Mouse (Mus musculus): Measurements from ENCODE around the gene Dpp7. TPM values are rescaled to one million over a fixed set of nuclear protein-coding genes. Genes with fewer than 3 reads are reported as not detected.
A peak's percentile ranks its signal among the peaks of the same experiment; 100 is the strongest.

The Dpp7 gene
- 9.0 and 13.2 TPM in 2 replicates for total RNA-seq (2014; rRNA removed; ENCODE audit: low replicate concordance)
- polyA plus RNA-seq (2015; fragmentation: Nextera tagmentation; extraction: Ambion mirVana), result 4.3 and 4.6 TPM in 2 replicates

- peak within 1 kb of the TSS; percentile 72 for H3K4me2 ChIP-seq (ENCODE audit: low read depth, low read length)
- TF ChIP-seq EP300 (IDR thresholded peaks at IDR 0.05; ENCODE audit: low read depth) (no peak), CTCF (IDR thresholded peaks at IDR 0.05; ENCODE audit: low read depth) (no peak)
- DNase-seq (ENCODE audit: low spot score) (peak; percentile 62), ATAC-seq (ENCODE audit: insufficient read depth, low read depth) (peak; percentile 53)
- H3K4me1 ChIP-seq (ENCODE audit: control insufficient read depth, insufficient read depth), result peaks cover 12% of the 10 kb centered on the region; the same call in 1 of the 2 replicates
- H3K27ac ChIP-seq (ENCODE audit: low read depth), result no peak within 1 kb of the TSS
- peak within 1 kb of the TSS; percentile 36 for H3K9ac ChIP-seq (replicated peaks; ENCODE audit: low read depth, low read length)
- H3K27me3 ChIP-seq (ENCODE audit: control insufficient read depth, insufficient read depth, low read length), result no peaks in the 10 kb centered on the region
- WGBS, result 7% methylated on average over 13 of the region's 13 CpGs
- H3K36me3 ChIP-seq (replicated peaks; ENCODE audit: control insufficient read depth, insufficient read depth, low read length), result peaks cover 19% of the 10 kb centered on the region
- H3K4me3 ChIP-seq (ENCODE audit: low read depth, low read length), result peak within 1 kb of the TSS; percentile 40
- H3K9me3 ChIP-seq (replicated peaks; ENCODE audit: control insufficient read depth, low read length), result no peaks in the 10 kb centered on the region
Measured at GRCm38 (mm10) chr2:25356208-25357079, at the start of gene Dpp7. TSS of gene Dpp7 (minus strand) at chr2:25356359.

GRCm38 (mm10) chr2:25403994-25404393 lies 47.8 kb upstream of the Dpp7 start:
- H3K27me3 ChIP-seq (ENCODE audit: control insufficient read depth, insufficient read depth, low read length), result peaks cover 58% of the 10 kb centered on the region
- H3K36me3 ChIP-seq (replicated peaks; ENCODE audit: control insufficient read depth, insufficient read depth, low read length), result no peaks in the 10 kb centered on the region
- no peak for ATAC-seq (ENCODE audit: insufficient read depth, low read depth)
- TF ChIP-seq EP300 (IDR thresholded peaks at IDR 0.05; ENCODE audit: low read depth) (no peak), CTCF (IDR thresholded peaks at IDR 0.05; ENCODE audit: low read depth) (no peak)
- H3K4me1 ChIP-seq (ENCODE audit: control insufficient read depth, insufficient read depth), result no peaks in the 10 kb centered on the region
- H3K27ac ChIP-seq (ENCODE audit: low read depth), result no peak overlapping the region
- H3K4me2 ChIP-seq (ENCODE audit: low read depth, low read length), result peak overlapping the region; percentile 65; the same call in 1 of the 2 replicates
- DNase-seq (ENCODE audit: low spot score), result no peak
- no peaks in the 10 kb centered on the region for H3K9me3 ChIP-seq (replicated peaks; ENCODE audit: control insufficient read depth, low read length)
- WGBS, result 75% methylated on average over 4 of the region's 4 CpGs
- no peak overlapping the region for H3K9ac ChIP-seq (replicated peaks; ENCODE audit: low read depth, low read length)
- no peak overlapping the region for H3K4me3 ChIP-seq (ENCODE audit: low read depth, low read length)

GRCm38 (mm10) chr2:25402972-25403601 lies 46.9 kb upstream of the Dpp7 start:
- Histone ChIP-seq H3K27ac (ENCODE audit: low read depth) (no peak overlapping the region), H3K9me3 (replicated peaks; ENCODE audit: control insufficient read depth, low read length) (no peaks in the 10 kb centered on the region), H3K36me3 (replicated peaks; ENCODE audit: control insufficient read depth, insufficient read depth, low read length) (no peaks in the 10 kb centered on the region), H3K27me3 (ENCODE audit: control insufficient read depth, insufficient read depth, low read length) (peaks cover 68% of the 10 kb centered on the region), H3K4me3 (ENCODE audit: low read depth, low read length) (peak overlapping the region; percentile 52), H3K9ac (replicated peaks; ENCODE audit: low read depth, low read length) (peak overlapping the region; percentile 52), H3K4me1 (ENCODE audit: control insufficient read depth, insufficient read depth) (no peaks in the 10 kb centered on the region), H3K4me2 (ENCODE audit: low read depth, low read length) (peak overlapping the region; percentile 65)
- TF ChIP-seq CTCF (IDR thresholded peaks at IDR 0.05; ENCODE audit: low read depth), result no peak
- peak; percentile 47; the same call in 1 of the 2 replicates for ATAC-seq (ENCODE audit: insufficient read depth, low read depth)
- WGBS, result 2% methylated on average over 50 of the region's 54 CpGs
- DNase-seq (ENCODE audit: low spot score), result no peak

GRCm38 (mm10) chr2:25402377-25402971 lies 46.3 kb upstream of the Dpp7 start:
- peak overlapping the region; percentile 52 for H3K4me3 ChIP-seq (ENCODE audit: low read depth, low read length)
- ATAC-seq (ENCODE audit: insufficient read depth, low read depth), result no peak
- no peaks in the 10 kb centered on the region for H3K4me1 ChIP-seq (ENCODE audit: control insufficient read depth, insufficient read depth)
- TF ChIP-seq EP300 (IDR thresholded peaks at IDR 0.05; ENCODE audit: low read depth), result no peak
- peak; percentile 74 for TF ChIP-seq CTCF (IDR thresholded peaks at IDR 0.05; ENCODE audit: low read depth)
- H3K9ac ChIP-seq (replicated peaks; ENCODE audit: low read depth, low read length), result no peak overlapping the region
- no peaks in the 10 kb centered on the region for H3K9me3 ChIP-seq (replicated peaks; ENCODE audit: control insufficient read depth, low read length)
- WGBS, result 2% methylated on average over 13 of the region's 13 CpGs
- peak; percentile 66 for DNase-seq (ENCODE audit: low spot score)
- H3K36me3 ChIP-seq (replicated peaks; ENCODE audit: control insufficient read depth, insufficient read depth, low read length), result no peaks in the 10 kb centered on the region
- peak overlapping the region; percentile 65 for H3K4me2 ChIP-seq (ENCODE audit: low read depth, low read length)
- H3K27me3 ChIP-seq (ENCODE audit: control insufficient read depth, insufficient read depth, low read length), result peaks cover 74% of the 10 kb centered on the region
- H3K27ac ChIP-seq (ENCODE audit: low read depth), result no peak overlapping the region

- Histone ChIP-seq H3K4me3 (ENCODE audit: low read depth, low read length) (peak overlapping the region; percentile 22), H3K36me3 (replicated peaks; ENCODE audit: control insufficient read depth, insufficient read depth, low read length) (no peaks in the 10 kb centered on the region), H3K27ac (ENCODE audit: low read depth) (no peak overlapping the region), H3K4me2 (ENCODE audit: low read depth, low read length) (peak overlapping the region; percentile 36), H3K27me3 (ENCODE audit: control insufficient read depth, insufficient read depth, low read length) (peaks cover 91% of the 10 kb centered on the region), H3K9ac (replicated peaks; ENCODE audit: low read depth, low read length) (no peak overlapping the region), H3K9me3 (replicated peaks; ENCODE audit: control insufficient read depth, low read length) (no peaks in the 10 kb centered on the region), H3K4me1 (ENCODE audit: control insufficient read depth, insufficient read depth) (no peaks in the 10 kb centered on the region)
- WGBS, result 3% methylated on average over 17 of the region's 17 CpGs
- TF ChIP-seq EP300 (IDR thresholded peaks at IDR 0.05; ENCODE audit: low read depth) (no peak), CTCF (IDR thresholded peaks at IDR 0.05; ENCODE audit: low read depth) (peak; percentile 53)
- ATAC-seq (ENCODE audit: insufficient read depth, low read depth) (no peak), DNase-seq (ENCODE audit: low spot score) (peak; percentile 32)
Measured at GRCm38 (mm10) chr2:25400764-25401163, 44.6 kb upstream of the Dpp7 start.

Measured in heart, postnatal 0 days (tissue).